Mouse (Mus musculus) adrenal gland, postnatal 14 days (tissue): ENCODE data around the gene 4930415O20Rik. TPM values are rescaled to one million over a fixed set of nuclear protein-coding genes. Genes with fewer than 3 reads are reported as not detected.
A peak's percentile ranks its signal among the peaks of the same experiment; 100 is the strongest.

Experiments
- DNase-seq: peaks from one replicate; pipeline ENCODE4 v3.0.0; 2021; ENCODE audit warnings: mixed read lengths
- long read RNA-seq, 2 experiments: library from polyadenylated mRNA; stranded (forward); transcript quantifications; one replicate each; pipeline ENCODE4 v2.0.0; 2021
- total RNA-seq: library from RNA; stranded (reverse); gene quantifications from 2 replicates; pipeline ENCODE4 v1.2.3, GENCODE M21; 2021

4930415O20Rik gene
- total RNA-seq: 1.1 TPM in 1 of 2 replicates, not detected in the other
- long read RNA-seq, experiment 1: 0 reads
- long read RNA-seq, experiment 2: 0 reads

DNA sequence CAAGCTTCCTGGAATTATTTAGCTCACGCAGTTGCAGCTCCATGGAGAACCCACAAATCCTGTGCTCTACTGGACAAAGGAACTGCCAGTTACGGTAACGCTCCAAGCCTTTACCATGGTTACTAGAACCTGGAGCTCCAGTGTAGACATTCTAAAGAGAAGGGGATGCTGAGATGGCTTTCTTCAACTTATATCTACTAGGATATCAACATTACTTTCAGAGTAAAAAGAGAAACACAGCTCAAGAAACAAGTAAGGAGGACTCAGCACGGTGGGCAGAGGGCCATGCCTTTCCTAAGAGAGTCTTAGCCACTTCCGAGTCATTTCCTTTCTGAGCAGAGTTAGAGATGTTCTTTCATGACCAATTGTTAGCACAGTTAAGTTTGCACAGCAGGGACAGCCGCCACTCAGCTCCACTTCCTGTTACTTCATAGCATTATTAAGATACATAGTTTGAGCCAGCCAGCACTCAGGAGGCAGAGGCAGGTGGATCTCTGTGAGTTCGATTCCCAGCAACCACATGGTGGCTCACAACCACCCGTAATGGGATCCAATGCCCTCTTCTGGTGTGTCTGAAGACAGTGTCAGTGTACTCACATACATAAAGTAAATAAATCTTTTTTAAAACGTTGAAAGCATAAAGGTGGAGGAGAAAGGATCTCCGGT lies at the start of gene 4930415O20Rik, which contains the start of gene Ccnt1:
Gene 4930415O20Rik (plus strand): TSS at position 132 of the 666 bp plus-strand sequence.
Gene Ccnt1 (minus strand): TSS at position 51 of the 666 bp plus-strand sequence.
- DNase-seq: no peak

DNA sequence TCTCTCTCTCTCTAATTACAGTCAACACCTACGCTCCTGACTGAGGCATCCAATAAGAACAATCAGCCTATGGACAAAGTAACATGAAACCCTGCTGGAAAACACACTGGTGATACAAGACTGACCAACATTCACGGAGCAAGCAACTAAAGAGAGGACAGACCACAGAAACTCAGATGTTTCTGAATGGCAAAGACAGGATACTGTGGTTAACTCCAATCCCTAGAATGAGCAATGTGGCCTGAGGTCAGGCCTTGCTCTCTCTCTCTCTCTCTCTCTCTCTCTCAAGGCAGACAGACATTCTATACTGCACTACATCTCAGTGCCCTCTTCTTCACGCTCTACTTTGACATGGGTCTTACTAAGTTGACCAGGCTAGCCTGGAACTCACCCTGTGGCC lies 49.6 kb upstream of the 4930415O20Rik start:
- no peak for DNase-seq

DNA sequence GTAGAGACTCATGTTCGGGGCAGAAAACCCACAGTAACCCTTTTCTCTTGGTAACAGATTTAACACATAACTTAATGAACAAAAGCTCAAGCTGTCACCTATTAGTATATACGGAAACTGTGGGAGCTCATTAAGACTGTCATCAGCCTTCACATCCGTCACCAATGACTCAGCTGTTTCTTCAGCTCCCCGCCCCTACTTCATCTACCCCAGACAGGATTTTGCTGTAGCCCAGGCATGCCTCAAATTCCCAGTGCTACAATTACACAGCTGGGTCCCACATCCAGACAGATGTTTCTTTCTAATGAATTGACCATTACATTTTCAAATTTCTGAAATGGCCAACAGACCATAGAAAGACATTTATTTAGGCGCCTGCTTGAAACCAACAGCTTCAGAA lies 44.7 kb upstream of the 4930415O20Rik start:
- no peak for DNase-seq

DNA sequence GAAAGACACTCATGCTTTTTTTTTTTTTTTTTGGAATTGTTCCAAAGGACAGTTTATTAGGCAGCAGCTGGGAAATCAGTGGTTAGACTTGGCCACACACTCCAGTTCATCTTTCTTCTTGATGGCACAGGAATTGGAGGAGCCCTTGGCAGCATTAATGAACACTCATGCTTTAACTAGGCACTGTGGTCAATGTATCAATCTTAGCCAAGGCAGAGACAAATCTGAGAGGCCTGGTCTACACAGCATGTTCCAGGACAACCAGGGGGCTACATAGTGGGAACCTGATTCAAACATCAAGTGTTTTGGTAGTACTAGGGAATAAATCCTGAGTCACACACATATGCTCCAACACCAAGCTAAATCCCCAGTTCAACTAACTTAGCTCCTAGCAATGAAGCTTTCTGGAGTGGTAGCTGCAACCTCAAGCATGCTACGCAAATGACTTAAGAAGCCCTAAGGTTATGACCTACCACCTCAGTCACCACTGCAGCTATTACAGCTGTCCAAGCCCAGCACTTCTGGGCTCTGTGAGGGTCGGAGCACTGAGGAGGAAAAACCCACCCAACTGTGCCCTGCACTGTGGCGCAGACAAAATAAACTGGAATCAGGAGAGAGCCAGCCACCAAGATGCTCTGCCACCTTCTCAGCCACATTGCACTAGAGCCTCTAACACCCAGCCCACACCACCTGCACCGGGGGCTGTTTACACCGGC lies 43.6 kb upstream of the 4930415O20Rik start:
- DNase-seq: no peak

DNA sequence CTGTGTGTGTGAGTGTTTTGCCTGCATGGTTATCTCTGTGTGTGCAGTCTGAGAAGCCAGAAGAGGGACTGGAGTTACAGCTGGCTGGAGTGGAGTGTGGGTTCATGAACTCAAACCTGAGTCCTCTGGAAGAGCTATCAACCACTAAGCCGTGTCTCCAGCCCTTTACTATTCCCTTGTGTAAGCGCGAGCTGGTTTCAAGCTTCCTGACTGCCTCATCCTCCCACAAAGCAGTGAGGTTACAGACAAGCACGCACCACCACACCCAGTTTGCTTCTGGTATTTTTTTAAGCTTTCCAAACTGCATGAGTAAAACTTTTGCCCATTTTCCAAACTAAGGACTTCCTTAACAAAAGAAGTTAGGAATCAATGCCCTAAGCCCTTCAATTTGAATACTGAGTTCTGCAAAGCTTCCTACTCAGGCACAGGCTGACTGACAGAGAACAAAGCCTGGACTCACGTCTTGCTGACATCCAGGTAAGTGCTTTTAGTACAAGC lies 42.7 kb upstream of the 4930415O20Rik start:
- DNase-seq: no peak

DNA sequence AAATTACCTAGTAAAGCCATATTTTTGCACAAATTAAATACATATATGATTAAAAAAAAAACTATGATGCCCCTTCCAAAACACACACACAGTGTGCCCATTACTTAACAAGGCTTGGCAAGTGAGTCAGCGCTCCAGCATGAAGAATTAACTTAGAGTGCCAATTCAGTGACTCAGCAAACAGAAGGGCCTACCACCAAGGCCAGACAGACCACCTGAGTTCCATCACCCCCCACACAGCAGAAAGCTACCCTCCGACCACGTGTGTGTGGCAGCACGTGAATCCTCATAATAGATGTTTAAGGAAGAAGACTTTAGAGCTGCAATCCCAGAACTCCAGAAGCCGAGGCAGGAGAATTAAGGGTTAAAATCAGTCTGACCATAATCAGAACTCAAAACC lies 38.5 kb upstream of the 4930415O20Rik start:
- DNase-seq: peak; percentile 50

DNA sequence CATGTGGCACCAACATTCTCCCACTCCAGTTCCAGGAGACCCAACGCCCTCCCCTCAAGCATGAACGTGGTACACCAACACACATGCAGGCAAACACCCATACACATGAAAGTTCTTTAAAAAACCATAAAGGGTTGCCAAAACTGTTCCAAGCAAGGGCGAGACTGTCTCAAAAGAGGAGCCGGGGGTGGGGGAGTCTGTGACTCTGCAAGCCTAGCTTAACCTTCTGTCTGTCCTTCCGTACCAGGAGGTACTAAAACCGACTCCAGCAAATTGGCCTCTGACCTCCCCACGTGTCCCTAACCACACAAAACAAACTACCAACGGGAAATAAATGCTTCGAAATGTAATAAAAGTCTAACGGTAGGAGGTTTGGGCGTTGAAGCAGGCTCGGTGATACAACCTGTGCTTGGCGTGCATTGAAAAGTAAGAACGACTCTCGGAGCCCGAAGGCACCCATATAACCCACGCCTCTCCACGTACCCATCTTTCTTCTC lies 37.7 kb upstream of the 4930415O20Rik start:
- peak; percentile 44 for DNase-seq

DNA sequence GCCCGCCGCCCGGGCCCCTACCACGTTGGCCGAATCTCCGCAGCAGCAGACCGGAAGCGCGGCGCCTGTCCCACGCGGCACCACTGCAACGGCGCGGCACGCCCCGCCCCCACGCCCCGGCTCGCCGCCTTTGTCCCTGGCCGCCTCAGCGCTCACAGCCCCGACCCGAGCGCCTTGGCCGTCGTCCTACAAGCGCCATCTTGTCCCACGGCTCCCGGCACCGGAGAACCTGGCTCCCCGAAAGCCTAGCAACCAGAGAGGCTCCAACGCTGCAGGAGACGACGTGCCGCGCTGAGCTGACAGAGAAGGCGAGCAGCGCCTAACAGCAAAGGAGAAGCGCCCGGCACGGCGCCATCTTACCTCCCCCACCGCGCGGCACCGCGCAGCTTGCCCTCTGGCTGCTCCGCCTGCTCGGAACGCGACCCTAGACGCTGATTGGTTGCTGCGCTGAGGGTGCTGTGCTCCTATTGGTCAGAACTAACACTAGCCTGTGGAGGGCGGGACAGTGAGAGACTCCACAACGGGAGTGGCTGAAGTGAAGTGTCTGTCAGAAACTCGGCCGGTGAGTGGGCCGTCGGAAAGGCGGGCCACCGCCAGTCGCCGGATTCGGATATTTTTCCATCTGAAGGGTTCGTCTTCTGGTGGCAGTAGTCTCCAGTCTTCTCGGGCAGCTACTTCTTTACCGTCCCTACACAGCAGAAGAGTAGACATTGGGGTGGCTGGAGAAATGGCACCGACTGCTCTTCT lies 36.8 kb upstream of the 4930415O20Rik start, which contains the start of gene Kansl2:
Gene Kansl2 (minus strand): TSS at position 384 of the 747 bp plus-strand sequence.
- DNase-seq: peak; percentile 98

DNA sequence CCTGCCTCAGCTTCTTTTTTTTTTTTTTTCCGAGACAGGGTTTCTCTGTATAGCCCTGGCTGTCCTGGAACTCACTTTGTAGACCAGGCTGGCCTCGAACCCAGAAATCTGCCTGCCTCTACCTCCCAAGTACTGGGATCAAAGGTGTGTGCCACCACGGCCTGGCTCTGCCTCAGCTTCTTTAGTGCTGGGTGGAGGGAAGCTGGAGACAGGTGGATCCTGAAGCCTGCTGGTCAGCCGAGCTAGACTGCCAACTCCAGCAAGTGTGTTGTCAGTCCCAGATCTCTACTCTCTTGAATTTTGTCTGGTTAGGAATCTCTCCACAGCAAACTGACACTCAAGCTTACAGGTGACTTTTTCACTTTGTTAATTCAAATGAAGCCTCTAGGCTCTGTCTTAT lies 34.9 kb upstream of the 4930415O20Rik start:
- DNase-seq: no peak

DNA sequence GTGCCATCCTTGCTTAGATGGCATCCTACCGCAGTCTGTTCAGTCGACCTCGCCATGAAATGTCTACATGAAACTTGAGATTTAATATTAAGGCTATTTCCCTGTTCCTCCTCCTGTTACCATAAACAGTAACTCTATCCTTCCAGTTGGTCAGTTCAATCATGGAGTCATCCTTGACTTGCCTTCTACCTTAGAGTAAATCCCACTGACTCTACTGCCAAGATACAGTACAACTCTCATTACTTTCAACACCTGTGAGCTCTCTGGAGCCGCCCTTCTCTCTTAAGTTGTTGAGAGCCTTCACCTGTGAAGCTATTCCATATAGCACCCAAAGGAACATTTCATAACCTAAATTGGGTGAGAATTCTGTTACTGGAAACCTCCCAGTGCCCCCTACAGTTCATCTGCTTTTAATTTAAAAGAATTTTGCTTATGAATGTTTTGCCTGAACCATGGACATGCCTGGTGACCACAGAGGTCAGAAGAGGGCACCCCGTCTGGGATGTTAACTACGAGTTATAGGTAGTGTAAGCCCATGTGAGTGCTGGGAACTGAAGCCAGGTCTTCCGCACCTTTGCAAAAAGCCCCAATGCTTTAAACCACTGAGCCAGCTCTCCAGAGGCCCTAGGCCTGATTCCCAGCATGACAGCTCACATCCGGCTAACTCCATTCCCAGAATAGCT lies 33.8 kb upstream of the 4930415O20Rik start:
- no peak for DNase-seq

DNA sequence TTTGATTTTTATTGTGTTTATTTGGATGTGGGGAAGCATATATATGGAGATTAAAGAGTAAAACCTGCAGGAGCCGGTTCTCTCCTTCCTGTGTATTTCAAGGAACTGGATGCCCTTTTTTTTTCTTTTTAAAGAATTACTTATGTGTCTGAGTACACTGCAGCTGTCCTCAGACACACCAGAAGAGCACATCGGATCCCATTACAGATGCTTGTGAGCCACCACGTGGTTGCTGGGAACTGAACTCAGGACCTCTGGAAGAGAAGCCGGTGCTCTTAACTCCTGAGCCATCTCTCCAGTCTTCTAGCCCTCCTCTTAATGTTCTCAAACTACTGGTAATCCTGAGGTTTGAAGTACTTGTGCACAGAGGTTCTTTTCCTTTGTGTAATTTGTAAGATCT lies 32.9 kb upstream of the 4930415O20Rik start:
- DNase-seq: no peak

DNA sequence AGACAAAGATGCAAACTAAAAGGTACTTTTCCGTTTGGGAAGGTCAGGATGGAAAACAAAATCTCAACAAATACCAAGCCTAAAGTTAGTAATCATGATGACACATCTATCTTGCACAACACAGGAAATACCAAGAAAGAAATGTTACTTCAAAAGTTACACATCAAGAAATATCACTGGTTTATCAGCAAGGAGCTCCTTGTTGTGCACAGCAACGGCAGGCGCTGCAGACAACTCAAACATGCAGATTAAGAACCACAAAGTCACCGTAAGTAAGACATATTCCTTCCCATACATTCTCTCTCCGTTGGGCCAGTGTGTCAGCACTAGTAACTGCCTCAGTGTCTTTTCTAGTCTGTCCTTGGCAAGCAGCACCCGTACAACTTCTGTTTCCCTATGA lies 29.7 kb upstream of the 4930415O20Rik start:
- no peak for DNase-seq

DNA sequence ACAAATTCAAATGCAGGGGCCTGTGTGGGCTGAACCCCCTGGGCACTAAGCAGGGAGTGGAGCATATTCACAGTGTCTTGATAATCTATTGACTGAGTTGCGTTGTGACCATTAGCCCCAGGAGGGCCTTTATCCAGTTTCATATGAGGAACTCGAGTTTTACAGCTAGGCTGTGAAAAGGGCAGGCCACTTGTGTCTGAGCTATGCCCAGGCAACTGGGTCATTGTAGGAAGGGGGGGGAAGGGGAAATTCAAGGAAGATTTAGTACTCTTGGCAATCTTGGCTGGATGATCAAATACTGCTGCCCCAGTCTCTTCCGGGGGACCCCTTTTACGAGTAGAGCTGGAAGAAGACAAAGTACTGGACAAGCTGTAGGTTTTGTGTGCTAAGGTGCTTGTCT lies 27.5 kb upstream of the 4930415O20Rik start:
- peak; percentile 27 for DNase-seq

DNA sequence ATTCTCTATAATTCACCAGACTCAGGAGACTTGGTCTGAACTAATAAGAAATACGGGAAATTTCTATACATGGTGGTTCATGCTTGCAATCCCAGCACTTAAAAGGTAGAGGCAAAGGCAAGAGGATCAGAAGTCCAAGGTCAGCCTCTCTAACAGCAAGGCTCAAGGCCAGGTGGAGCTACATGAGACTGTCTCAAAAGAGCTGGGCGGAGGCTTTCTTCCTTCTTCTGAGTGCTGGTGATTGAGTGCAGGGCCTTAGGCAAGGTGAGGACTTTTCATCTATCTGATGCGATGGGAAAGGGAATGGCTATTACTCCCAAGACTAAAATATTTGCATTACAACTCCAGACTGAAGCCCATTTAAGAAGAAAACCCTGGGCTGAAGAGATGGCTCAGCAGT lies 25.7 kb upstream of the 4930415O20Rik start:
- DNase-seq: no peak

DNA sequence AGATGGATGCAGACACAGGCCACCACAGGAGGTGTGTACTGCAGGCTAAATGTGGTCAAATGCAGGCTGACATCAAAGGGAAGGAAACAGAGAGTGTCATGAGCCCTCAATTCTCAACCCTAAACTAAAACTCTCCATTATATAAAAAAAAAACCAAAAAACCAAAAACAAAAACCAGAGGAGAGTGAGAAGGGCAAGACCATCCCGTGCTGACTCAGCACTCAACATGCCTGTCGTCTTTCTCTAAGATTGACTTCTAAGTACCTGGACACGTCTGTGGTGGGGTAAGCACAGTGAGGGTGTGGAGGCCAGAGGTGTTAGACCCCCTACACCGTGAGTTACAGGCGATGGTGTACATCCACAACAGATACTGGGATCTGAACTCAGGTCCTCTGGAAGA lies 24.0 kb upstream of the 4930415O20Rik start:
- DNase-seq: no peak

DNA sequence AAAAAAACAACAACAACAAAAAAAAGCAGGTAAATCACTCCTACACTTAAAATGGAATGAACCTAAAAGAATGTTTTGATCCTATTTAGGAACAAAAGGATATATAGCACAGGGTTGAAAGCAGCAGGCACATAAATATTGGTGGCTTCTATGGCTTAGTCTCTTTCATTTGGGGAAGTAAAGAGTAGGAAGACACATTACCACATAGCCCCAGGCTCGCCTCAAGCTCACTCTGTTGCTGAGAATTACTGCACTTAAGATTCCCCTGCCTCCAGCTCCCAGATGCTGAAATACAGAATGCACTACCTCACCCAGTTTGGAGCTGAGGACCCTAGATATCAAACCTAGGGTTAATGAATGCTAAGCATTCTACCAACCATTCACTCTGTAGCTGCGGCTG lies 18.0 kb upstream of the 4930415O20Rik start:
- DNase-seq: no peak

DNA sequence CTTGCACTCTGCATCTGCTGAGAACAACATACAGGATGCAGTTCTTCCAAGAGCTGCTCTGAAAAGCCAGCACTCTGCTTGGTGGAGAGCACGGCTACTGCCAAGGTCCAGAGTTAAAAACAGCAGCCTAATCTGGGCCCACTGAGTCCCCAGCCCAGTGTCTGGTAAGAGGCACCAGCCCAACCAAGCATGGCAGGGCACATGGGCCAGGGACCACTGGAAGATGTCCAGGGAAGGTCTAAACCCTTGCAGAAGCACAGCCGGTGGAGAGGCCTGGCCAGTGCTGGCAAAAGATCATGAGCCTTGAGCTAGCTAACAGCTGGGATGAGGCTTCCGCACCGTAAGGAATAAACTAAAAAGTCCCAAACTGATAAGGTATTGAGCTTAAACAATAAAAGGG lies 14.9 kb upstream of the 4930415O20Rik start:
- no peak for DNase-seq

DNA sequence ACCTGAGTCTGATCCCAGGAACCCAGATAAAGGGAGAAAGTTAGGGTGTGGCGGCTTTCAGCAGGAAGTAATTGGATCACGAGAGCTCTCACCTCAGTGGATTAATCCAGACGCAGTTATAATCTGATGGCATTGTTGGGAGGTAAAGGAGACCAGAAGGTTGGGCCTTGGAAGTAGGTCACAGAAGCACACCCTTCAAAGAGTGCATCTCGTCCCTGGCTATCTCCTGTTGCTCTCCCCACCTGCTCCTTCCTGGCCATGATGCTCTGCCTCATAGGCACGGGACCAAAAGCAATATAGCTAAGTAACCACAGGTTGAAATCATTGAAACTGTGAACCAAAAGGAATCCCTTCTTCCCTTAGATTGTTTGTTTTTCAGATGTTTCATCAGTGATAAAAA lies 13.6 kb upstream of the 4930415O20Rik start:
- DNase-seq: no peak

DNA sequence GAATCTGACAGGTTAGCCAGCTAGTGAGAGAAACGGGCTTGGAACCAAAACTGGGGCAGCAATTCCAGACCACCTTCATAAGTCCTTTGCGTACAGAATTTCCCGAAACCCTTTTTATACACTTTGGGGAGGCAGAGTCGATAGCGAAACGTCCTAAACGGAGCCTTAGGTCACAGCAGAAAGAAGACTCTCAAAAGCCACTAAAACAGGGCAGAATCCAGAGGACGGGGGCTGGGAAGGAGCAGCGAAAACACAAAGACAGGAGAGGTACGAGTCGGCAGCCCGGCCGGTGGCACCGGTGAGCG lies 3.9 kb upstream of the 4930415O20Rik start:
- no peak for DNase-seq

DNA sequence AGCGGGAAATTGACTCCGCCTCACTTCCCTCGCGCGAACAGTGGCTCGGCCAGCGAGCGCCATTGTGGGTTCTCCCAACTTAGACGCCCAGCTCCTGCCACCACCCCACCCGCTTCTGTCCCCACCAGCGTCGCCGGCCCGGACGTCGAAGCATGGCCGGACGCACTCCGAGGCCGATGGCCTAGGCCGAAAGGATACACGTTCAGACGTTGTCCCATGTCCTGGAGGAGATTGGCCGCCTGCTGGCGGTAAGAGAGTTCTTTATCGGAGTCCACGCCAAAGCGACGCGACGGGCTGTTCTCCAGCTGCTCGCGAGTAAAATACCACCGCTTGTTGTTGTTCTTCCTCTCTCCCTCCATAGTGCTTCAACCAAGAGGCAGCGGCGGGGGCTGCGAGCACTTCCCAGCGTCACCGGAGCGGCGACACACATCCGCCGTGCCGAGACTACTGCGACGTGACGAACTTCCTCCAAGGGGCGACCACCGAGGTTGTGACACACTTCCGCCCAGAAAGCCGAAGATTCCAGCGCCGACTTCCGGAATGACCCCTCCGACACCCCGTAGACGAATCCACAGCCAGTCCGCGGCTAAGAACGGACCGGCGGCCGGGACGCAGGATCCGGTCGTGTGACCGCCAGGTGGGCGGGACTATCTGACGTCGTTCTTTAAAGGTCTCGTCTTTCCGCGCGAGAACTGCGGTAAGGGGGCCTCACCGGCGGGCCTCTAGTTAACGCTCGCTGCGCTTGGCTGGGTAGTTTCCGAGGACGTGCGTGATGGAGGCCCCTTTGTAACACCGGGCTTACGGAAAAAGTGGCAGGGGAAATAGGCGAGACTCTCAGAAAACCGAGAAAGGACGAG lies 3.3 kb upstream of the 4930415O20Rik start:
- peak; percentile 100 for DNase-seq
